Mouse (Mus musculus) hindbrain, embryonic 10.5 days (tissue): ENCODE measurements around the gene Psmb11. TPM values are rescaled to one million over a fixed set of nuclear protein-coding genes. Genes with fewer than 3 reads are reported as not detected.

Experiments used
- DNase-seq: peaks from one replicate; pipeline ENCODE4 v3.0.0-alpha.2; 2017; ENCODE audit warnings: low spot score
- H3K27ac ChIP-seq: fragments of 300-500 bp; sonication (generic); 2 replicates; pipeline ENCODE4 v1.5.1; 2016; ENCODE audit warnings: mild to moderate bottlenecking, moderate library complexity
- H3K27me3 ChIP-seq: fragments of 300-500 bp; sonication (generic); 2 replicates; pipeline ENCODE4 v1.6.1; 2016; ENCODE audit warnings: mild to moderate bottlenecking; ENCODE audit not compliant: poor library complexity, insufficient read depth, severe bottlenecking
- H3K36me3 ChIP-seq: fragments of 300-500 bp; sonication (generic); 2 replicates; pipeline ENCODE4 v1.6.1; 2016; ENCODE audit warnings: mild to moderate bottlenecking, moderate library complexity
- H3K4me1 ChIP-seq: fragments of 300-500 bp; sonication (generic); replicated peaks from 2 replicates; pipeline ENCODE4 v1.6.1; 2016; ENCODE audit warnings: mild to moderate bottlenecking
- H3K4me3 ChIP-seq: fragments of 300-500 bp; sonication (generic); 2 replicates; pipeline ENCODE4 v1.5.1; 2016; ENCODE audit warnings: mild to moderate bottlenecking, moderate library complexity
- H3K9me3 ChIP-seq: fragments of 300-500 bp; sonication (generic); 2 replicates; pipeline ENCODE4 v1.6.1; 2016; ENCODE audit warnings: mild to moderate bottlenecking, moderate library complexity
- WGBS: fragments of 180-500 bp; shearing (Covaris S2); methylation state at CpG from one replicate; pipeline ENCODE4 v1.1.7; 2016; 5-methylcytosine and 5-hydroxymethylcytosine counted together
- polyA plus RNA-seq: library from polyadenylated mRNA; unstranded; fragments of >200 nt; fragmentation: Nextera tagmentation; extraction: Ambion mirVana; gene quantifications from 2 replicates; pipeline ENCODE4 v1.2.1, GENCODE M21; 2016

Psmb11 gene
- polyA plus RNA-seq, 1 experiment from 2014 or later = 0.04 TPM

DNA sequence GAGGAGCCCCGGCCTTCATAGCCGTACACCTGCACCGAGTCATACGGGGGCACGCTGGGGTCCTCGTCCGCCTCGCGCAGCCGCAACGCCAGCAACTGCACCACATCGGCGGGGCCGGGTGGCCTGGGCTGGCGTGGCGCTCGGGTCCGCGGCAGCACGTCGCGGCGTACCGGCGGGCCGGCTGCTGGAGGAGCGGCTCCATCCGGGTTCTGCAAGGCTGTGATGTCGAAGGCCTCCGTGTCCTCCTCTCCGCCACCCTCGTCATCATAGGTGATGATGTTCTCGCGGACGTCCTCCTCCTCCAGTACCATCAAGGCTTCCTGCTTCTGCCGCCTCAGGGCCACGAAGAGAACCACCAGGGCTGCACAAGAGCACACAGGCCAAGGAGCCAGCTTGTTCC is 11.0 kb downstream of the Psmb11 start:
- Histone ChIP-seq H3K4me1 (no peaks in the 10 kb centered on the region), H3K9me3 (no peaks in the 10 kb centered on the region), H3K4me3 (no peak overlapping the region), H3K36me3 (peaks cover 81% of the 10 kb centered on the region), H3K27me3 (no peaks in the 10 kb centered on the region), H3K27ac (0 out of 2 replicates have a peak overlapping the region, but pooled peaks have one; percentile 35)
- DNase-seq = no peak
- 91% methylated on average over 37 of the region's 37 CpGs for WGBS

- no peak overlapping the region for H3K4me3 ChIP-seq
- DNase-seq = no peak
- peaks cover 1% of the 10 kb centered on the region for H3K4me1 ChIP-seq
- no peak overlapping the region for H3K27ac ChIP-seq
- no peaks in the 10 kb centered on the region for H3K9me3 ChIP-seq
- H3K36me3 ChIP-seq = peaks cover 96% of the 10 kb centered on the region
- 80% methylated on average over 4 of the region's 4 CpGs for WGBS
- no peaks in the 10 kb centered on the region for H3K27me3 ChIP-seq
Observed at GRCm38 (mm10) chr14:54634182-54634581, 12.9 kb downstream of the Psmb11 start.

DNA sequence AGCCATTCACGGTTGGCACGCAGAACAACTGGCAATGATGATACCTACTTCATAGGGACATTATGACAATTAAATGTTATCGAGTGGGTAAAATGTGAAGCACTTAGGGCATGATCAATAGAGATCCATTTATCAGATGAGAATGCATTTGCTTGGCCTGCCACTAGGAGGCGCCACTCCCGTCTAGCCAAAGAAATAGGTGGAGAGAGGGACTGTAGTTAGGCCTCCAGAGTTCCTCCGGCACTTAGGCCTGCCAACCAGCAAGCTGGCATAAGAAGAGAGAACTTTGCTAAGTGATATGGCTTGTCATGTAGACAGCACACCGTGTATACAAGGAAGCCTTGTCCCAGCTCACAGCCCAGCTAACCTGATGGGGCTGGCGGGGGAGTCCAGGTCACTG is 15.7 kb downstream of the Psmb11 start:
- Histone ChIP-seq H3K27me3 (no peaks in the 10 kb centered on the region), H3K9me3 (no peaks in the 10 kb centered on the region), H3K36me3 (peaks cover 78% of the 10 kb centered on the region), H3K4me3 (no peak overlapping the region), H3K4me1 (peaks cover 28% of the 10 kb centered on the region), H3K27ac (no peak overlapping the region)
- DNase-seq = peak; percentile 69
- 55% methylated on average over 8 of the region's 8 CpGs for WGBS

DNA sequence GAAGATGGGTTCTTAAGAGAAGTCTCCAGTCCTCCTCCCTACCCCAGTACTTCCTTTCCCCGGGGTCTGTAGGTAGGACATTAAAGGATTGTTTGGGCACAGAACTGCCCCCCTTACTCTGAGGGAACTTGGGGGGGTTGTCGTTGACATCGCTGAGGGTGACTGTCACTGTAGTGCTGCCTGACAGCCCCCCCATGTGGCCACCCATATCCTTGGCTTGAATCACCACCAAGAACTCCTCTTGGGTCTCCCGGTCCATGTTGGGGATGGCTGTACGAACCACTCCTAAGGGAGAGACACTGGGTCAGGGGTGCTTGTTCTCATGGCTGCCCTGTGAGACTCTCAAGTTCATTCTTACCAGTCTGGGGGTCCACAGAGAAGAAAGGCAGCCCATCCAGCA is 17.0 kb downstream of the Psmb11 start:
- Histone ChIP-seq H3K27me3 (no peaks in the 10 kb centered on the region), H3K9me3 (no peaks in the 10 kb centered on the region), H3K27ac (no peak overlapping the region), H3K4me1 (peaks cover 31% of the 10 kb centered on the region), H3K36me3 (peaks cover 78% of the 10 kb centered on the region), H3K4me3 (no peak overlapping the region)
- WGBS = 87% methylated on average over 5 of the region's 5 CpGs
- DNase-seq = no peak

GRCm38 (mm10) chr14:54640121-54640520 is 18.9 kb downstream of the Psmb11 start:
- Histone ChIP-seq H3K27ac (peak overlapping the region; percentile 96), H3K4me3 (peak overlapping the region; percentile 87), H3K36me3 (peaks cover 78% of the 10 kb centered on the region), H3K27me3 (no peaks in the 10 kb centered on the region), H3K4me1 (peaks cover 31% of the 10 kb centered on the region), H3K9me3 (no peaks in the 10 kb centered on the region)
- DNase-seq = no peak
- WGBS = 19% methylated on average over 4 of the region's 4 CpGs

DNA sequence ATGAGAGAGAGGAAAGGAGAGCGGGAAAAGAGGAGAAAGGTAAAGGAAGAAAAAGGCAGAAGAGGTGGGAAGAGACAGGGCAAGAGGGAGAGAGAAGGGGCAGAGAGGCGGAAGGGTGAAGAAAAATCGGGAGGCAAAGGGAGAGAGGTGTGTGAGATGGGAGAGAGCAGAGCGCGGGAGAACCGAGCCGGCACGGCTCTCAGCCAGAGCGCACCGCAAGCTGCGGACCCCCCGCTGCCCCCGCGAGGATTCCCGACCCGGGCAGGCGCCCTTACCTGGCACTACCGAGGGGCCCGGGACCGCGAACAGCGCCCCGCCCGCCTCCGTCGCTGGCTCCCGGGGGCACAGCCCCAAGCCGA is 19.7 kb downstream of the Psmb11 start, which contains the start of gene Gm17606:
Gene Gm17606, plus strand, starts transcription at position 7 of the 359 bp plus-strand sequence.
- Histone ChIP-seq H3K36me3 (peaks cover 78% of the 10 kb centered on the region), H3K27ac (peak within 1 kb of the TSS; percentile 96)
- under 1% methylated on average over 28 of the region's 28 CpGs for WGBS

DNA sequence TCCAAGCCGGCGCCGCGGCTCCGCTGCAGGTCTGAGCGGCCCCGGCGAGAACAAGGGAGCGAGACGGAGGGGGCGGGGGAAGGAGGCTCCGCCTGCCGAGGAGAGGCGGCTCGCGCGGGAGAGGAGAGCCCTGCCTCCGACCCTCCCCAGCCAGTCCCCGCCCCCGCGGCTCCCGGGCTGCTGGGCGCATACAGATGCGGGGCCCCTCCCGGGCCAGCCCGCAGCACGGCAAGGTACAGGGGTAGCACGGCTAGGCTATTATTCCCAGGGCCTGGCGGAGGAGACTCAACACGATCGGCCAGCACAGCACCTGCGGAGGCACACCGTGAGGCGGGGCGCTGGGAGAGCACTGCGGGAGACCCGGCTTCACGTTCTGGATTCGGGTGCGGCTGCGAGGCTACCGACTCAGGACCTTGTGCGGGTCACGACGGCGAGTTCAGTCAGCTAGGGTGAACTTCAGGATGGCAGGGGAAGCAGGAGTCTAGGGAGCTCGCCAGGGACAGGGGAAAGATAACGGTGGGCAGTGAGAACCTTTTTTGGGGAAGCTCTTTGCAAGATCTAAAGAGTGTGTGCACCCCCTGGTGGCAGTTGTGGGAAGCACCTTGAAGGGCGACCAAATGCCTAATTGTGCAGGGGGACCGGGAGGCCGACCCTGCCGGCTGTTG is 20.2 kb downstream of the Psmb11 start, which contains the start of gene Cdh24:
Gene Cdh24, minus strand, starts transcription at position 60 of the 665 bp plus-strand sequence.
- Histone ChIP-seq H3K27ac (peak within 1 kb of the TSS; percentile 96), H3K4me3 (peak within 1 kb of the TSS; percentile 87), H3K27me3 (no peaks in the 10 kb centered on the region), H3K9me3 (no peaks in the 10 kb centered on the region), H3K4me1 (peaks cover 31% of the 10 kb centered on the region), H3K36me3 (peaks cover 78% of the 10 kb centered on the region)
- under 1% methylated on average over 52 of the region's 52 CpGs for WGBS
- peak; percentile 92 for DNase-seq

More for the DNA sequence above, 19.7 kb downstream of the Psmb11 start, which contains the start of gene Gm17606:
- Histone ChIP-seq H3K9me3 (no peaks in the 10 kb centered on the region), H3K4me1 (peaks cover 31% of the 10 kb centered on the region), H3K4me3 (peak within 1 kb of the TSS; percentile 87), H3K27me3 (no peaks in the 10 kb centered on the region)
- DNase-seq = no peak

- WGBS = 83% methylated on average over 25 of the region's 25 CpGs
- Histone ChIP-seq H3K9me3 (no peaks in the 10 kb centered on the region), H3K27me3 (no peaks in the 10 kb centered on the region), H3K4me3 (peak overlapping the region; percentile 87; the same call in 1 of the 2 replicates), H3K27ac (no peak overlapping the region), H3K4me1 (peaks cover 31% of the 10 kb centered on the region), H3K36me3 (peaks cover 78% of the 10 kb centered on the region)
- DNase-seq = no peak
Observed at GRCm38 (mm10) chr14:54642224-54642944, 21.2 kb downstream of the Psmb11 start.

DNA sequence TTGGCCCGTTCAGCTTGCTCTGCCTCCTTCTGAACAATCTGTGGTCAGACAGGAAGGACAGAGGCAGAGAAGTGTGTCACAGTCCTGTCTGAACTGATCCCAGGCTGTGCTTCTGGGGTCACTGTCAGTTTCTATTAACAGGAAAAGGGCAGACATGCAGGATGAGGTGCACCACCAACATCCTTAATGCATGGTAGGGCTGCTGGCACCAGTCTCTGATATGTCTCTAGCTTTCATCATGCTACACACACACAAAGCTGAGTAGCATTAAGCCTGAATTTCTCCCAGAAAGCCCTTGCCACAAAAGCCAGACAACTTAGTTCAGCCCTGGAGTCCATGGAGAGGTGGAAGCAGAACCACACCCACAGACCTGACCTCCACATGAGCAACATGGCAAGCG is 21.8 kb downstream of the Psmb11 start:
- no peak overlapping the region for H3K4me3 ChIP-seq
- H3K27me3 ChIP-seq = no peaks in the 10 kb centered on the region
- no peak overlapping the region for H3K27ac ChIP-seq
- WGBS = 90% methylated on average over 2 of the region's 2 CpGs
- H3K36me3 ChIP-seq = peaks cover 78% of the 10 kb centered on the region
- H3K9me3 ChIP-seq = no peaks in the 10 kb centered on the region
- DNase-seq = no peak
- peaks cover 31% of the 10 kb centered on the region for H3K4me1 ChIP-seq

GRCm38 (mm10) chr14:54644294-54644693 is 23.1 kb downstream of the Psmb11 start:
- Histone ChIP-seq H3K4me3 (no peak overlapping the region), H3K36me3 (peaks cover 77% of the 10 kb centered on the region)
- 93% methylated on average over 9 of the region's 9 CpGs for WGBS

DNA sequence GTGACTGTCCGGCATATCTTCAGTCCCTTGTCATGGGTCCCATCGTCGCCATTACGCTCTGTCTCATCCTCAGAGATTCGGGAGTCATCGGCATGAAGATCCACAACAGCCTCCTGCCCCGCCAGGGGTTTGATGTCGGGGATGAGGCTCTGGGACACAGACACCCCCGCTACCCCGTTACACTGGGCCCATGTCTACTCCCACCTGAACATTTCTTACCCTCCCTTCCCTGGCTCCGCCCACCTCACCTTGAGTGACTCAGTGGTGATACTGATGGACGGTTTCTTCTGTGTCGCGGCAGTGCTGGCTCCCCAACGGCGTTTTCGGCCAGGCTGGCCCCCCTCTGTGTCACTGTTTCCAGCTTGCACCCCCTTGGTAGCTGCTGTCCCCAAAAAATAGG is 25.2 kb downstream of the Psmb11 start:
- Histone ChIP-seq H3K4me3 (no peak overlapping the region), H3K27me3 (no peaks in the 10 kb centered on the region), H3K36me3 (peaks cover 96% of the 10 kb centered on the region), H3K9me3 (no peaks in the 10 kb centered on the region), H3K4me1 (peaks cover 31% of the 10 kb centered on the region), H3K27ac (no peak overlapping the region)
- WGBS = 96% methylated on average over 17 of the region's 17 CpGs
- DNase-seq = no peak

More at GRCm38 (mm10) chr14:54644294-54644693, 23.1 kb downstream of the Psmb11 start:
- H3K9me3 ChIP-seq = no peaks in the 10 kb centered on the region
- H3K27ac ChIP-seq = no peak overlapping the region
- DNase-seq = no peak
- H3K4me1 ChIP-seq = peaks cover 35% of the 10 kb centered on the region
- H3K27me3 ChIP-seq = no peaks in the 10 kb centered on the region

DNA sequence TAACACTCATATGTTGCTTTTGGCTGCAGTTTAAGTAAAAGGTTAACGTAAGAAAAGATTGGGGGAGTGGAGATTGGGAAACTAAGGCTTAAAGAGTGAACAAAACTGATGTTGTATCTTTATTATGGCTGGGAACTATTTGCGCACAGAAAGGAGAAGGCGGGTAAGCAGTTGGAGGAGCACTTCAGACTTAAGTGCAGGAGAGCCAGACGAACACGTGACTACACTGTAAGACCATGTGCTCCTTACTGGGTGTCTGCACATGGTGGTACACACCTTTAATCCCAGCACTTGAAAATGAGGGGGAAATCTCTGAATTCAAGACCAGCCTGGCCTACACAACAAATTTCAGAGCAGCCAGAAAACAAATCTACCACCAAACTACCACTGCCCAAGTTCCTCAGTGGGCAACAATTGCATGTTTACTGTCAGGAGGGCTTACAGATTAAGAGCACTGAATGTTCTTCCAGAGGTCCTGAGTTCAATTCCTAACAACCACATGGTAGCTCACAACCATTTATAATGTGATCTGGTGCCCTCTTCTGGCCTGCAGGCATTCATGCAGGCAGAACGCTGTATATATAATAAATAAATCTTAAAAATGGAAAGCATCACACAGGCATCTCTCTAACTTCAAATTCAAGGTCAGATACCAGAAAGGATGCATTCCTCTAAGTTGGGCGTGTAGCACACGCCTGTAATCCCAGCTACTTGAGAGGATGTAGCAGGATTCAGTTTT is 25.8 kb downstream of the Psmb11 start:
- H3K4me3 ChIP-seq = no peak overlapping the region
- DNase-seq = no peak
- no peak overlapping the region for H3K27ac ChIP-seq
- H3K36me3 ChIP-seq = peaks cover 99% of the 10 kb centered on the region
- no peaks in the 10 kb centered on the region for H3K27me3 ChIP-seq
- WGBS = 95% methylated on average over 8 of the region's 8 CpGs
- peaks cover 31% of the 10 kb centered on the region for H3K4me1 ChIP-seq
- no peaks in the 10 kb centered on the region for H3K9me3 ChIP-seq
